Mouse (Mus musculus) liver, postnatal 0 days (tissue): Measurements from ENCODE around the gene Dclre1a.

Experiments used
- CTCF ChIP-seq: sonication (generic); IDR thresholded peaks from 2 replicates; pipeline ENCODE4 v1.5.1; 2016; ENCODE audit warnings: antibody characterized with exemption, low read depth
- EP300 ChIP-seq: IDR thresholded peaks from 2 replicates; pipeline ENCODE4 v1.6.1; 2016; ENCODE audit warnings: antibody characterized with exemption, low read depth, mild to moderate bottlenecking

DNA sequence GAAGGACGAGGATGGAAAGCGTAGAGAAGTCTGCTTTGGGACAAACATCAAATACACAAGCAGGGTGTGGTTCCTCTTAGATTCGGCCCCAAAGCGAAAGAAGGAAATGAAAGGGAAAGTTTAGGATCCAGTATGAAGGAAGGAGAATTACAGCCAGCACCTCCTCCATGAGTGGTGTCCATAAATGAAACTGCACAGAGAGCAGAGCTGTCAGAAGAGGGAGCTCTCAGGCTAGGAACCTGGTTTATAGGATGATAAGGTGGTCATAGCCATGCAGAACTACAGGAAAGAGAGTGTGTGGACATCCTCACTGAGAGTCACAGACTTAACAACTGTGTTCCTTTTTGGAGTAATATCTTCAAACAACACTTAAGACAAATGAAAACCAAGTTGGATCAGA is 18.0 kb upstream of the Dclre1a start:
- TF ChIP-seq CTCF (peak; percentile 78), EP300 (no peak)
